Mouse (Mus musculus): ENCODE measurements around the gene Apbb2. TPM values are rescaled to one million over a fixed set of nuclear protein-coding genes. Genes with fewer than 3 reads are reported as not detected.

Apbb2 gene
- total RNA-seq, 2 experiments from 2014 or later = 69.4 to 79.6 TPM

DNA sequence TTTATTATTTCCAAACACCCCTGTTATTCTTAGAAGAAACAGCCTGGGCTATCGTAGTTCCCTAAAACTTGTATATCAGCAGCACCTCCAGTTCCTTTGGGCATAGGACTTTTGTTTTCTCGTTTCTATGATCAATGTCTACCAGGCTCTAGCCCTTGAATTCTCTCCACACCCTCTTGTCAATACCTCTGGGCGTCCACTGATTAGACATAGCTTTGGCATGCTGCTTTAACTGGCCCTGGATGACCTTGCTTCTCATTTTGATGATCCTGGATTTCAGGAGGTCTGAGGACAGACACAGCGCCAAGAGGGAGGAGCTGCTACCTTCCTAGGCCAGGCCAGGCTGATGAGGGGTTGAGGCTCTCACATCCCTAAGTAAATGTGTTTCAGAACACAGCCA lies 196.6 kb downstream of the Apbb2 start:
- DNase-seq (ENCODE audit: low spot score in 2 of 2) = no peak

DNA sequence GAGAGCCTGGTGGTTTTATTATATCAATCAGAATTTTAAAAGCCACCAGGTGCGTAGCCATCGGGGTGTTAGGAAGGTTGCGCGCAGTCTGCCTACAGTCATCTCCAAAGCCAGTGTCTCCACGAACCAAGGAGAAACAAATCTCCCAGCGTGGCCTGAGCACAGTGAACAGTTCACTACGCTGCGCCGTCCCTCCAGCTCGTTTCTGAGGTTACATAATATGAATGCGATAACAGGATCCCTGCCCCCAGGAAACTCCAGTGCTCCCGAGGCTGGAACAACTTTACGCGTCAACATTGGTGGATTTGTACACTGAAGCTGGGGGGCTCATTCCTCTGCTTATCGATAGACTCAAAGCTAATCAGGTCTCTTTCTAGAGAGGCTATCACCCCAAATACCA lies 197.4 kb downstream of the Apbb2 start:
- DNase-seq (ENCODE audit: low spot score in 2 of 2) = no peak

DNA sequence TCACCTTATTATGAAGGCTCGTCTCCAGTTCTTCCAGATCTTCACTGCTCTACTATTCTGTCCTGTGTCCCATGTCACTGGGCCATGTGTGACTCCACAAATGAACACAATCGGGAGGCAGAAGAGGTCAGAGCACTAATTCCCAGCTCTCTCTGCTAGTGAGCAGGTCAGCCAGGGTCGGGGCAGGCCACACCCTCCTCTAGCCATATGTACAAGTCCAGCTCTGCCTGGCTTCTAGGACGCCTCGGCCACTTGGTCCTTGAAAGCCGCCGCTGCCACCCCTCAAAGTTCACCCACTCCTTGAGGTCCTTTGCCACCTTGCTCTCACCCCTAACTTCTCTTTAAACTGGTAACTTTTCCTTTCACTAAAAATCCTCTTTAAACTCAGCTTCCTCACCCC lies 198.6 kb downstream of the Apbb2 start:
- no peak for DNase-seq (ENCODE audit: low spot score in 2 of 2)

DNA sequence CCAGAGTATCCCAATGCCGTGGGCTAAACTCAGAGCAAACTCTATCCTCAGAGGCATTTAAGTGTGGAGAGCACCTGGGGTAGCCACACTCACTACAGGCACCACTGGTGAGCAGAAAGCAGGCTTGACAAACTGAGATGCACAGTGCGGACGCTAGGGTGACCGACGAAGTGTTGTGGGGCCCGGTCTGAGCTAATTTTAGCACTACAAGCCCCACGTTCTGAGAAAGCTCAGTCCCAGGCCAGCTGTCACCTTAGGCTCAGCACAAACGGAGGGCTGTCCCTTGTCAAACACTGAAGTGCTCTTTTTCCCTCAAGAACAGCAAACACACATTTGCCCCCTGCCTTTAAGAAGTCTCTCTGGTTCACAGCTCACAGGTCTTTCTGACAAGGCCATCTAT lies 201.3 kb downstream of the Apbb2 start:
- DNase-seq (ENCODE audit: low spot score in 2 of 2) = no peak

DNA sequence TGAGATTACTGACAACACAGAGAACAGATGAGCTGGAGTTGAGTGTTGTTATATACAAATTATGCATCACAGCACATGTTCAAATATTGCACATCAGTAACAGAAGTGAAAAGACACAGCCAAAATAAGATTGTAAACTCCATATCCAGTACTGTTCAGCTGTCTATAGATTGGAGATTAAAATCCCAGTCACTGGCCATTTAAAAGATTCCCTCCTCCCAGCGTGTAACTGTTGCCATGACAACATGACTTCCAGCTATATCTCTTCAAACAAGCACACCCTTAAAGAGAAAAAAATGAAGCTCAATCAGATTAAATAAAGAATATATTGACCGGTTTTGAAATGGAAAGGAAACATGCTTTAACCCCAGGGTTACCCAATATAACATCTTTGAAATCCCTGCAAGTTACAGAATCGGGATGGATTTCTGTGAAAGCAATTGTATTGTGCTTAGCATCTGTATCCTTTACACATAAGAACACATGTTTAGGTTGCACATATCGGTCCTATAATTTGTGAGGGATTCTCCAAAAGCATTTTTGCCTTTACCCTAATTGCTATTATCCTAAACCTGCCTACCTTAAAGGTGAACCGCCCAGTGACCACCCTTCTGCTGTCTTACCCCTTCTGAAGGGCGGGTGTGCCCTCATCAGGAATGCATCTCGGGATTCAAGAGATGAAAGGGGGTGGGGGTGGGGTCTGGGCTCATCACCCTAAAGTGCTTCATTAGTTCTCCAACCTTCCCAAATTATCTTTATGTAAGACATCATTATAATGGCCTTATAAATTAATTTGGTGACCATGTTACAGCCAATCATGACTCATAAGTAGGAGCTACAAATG lies 202.7 kb downstream of the Apbb2 start:
- no peak for DNase-seq (ENCODE audit: low spot score in 2 of 2)

DNA sequence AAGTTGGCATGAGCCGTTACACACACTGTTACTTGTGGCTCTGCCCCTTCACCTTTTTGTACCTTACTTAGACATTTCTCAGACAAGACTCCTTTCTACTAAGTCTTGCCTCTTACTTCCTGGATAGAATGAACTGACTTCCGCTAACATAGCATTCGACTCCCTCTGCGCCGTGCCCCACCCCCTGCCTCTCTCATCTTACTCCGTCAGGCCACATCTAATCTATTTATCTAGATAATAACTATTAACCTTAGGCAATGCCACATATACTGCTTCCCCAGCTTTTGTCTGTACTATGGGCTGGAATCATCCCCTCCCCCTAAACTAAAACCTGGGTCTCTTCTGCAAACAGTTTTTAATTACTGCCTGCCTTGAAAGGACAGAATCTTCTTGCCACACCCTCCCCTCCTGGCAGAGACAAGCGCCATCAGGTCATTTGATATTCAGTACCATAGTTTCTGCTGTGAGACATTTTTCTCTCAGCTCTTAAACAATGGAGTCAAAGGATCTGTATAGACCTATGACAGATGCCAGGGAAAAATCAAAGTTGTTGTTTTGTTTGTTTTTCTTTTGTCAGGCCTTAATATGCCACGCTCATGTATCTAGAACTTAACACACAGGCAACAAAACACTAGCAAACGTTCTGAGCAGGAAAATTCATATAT lies 203.4 kb downstream of the Apbb2 start:
- no peak for DNase-seq (ENCODE audit: low spot score in 2 of 2)

DNA sequence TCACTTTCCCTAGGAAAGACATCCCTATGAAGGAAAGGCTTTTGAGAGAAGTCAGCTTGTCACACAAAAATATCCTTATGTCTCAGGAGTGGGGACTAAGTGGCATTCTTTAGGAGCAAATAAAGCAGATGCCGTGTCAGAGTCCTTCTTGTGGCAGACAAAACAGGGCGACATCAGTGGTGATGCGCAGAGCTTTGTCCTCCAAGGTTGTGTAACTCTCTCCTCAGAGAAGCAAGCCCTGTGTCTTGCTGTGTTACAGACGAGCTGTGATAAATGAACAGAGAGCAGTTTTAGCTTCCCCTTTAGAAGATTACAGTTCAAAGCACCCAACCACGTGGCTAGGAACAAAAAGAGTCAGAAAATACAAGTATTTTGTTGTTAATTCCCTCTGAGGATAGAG lies 205.2 kb downstream of the Apbb2 start:
- DNase-seq (ENCODE audit: low spot score in 2 of 2) = no peak

DNA sequence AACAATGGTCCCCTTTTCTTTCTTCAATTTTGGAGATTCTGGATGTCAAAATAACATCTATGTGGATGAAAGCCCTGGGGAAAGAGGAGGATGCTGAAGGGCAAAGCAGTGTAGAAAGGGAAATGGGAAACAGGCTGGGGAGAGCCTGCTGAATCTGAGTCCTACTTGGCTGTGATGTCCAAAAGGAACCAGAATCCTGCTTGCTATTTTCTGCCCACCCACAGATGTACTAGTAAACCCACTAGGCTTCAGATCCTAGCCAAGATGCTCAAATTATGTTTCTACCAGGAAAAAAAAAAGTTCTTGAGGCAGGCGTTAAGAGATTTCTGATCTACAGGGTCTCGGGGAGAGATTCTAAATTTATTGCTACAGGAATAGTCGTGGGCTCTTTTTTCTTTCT lies 205.8 kb downstream of the Apbb2 start:
- no peak for DNase-seq (ENCODE audit: low spot score in 2 of 2)

DNA sequence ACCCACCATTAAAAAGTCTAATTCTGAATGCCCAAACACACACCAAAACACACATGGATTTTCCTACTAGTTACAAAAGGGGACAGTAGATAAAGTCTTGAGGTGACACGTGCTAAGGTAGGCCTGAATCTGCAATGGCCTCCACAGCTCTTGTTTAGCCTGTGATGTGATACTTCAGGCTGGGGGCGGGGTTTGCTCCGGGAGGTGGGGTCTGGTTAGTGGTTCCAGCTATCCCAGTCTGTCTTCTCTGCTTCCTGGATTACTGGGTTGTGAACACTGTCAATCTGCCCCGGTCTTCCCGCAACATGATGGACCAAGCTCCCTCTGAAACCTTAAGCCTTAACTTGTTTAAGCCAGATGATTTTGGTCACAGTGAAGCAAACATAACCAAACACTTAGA lies 210.0 kb downstream of the Apbb2 start:
- DNase-seq (ENCODE audit: low spot score in 2 of 2) = no peak

DNA sequence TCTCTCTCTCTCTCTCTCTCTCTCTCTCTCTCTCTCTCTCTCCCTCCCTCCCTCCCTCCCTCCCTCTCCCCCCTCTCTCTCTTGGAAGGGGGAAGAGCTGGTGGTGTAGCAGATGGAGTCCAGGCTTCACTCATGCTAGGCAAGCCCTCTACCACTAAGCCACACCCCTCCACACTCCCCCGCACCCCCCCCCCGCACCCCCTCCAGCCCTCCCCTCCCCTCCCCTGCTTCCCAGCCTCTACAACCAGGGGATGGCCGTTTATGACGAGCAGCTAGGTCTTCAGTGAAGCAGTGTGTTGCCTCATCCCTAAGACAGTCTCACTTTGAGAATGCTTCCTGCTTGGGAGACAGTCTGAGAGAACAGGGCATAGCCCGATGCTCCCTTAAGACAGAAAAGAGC lies 210.6 kb downstream of the Apbb2 start:
- DNase-seq (ENCODE audit: low spot score in 2 of 2) = no peak

DNA sequence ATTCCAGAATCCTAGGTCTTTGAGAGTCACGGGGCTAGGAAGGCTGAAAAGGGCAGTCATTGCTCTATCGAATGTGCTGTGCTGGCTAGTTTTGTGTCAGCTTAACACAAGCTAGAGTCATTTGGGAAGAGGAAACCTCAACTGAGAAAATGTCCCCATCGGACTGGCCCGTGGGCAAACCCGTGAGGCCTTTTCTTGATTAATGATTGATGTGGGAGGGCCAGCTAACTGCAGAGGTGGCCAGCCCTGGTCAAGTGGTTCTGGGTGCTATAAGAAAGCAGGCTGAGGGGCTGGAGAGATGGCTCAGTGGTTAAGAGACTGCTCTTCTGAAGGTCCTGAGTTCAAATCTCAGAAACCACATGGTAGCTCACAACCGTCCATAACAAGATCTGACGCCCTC lies 212.2 kb downstream of the Apbb2 start:
- DNase-seq (ENCODE audit: low spot score in 2 of 2) = no peak

DNA sequence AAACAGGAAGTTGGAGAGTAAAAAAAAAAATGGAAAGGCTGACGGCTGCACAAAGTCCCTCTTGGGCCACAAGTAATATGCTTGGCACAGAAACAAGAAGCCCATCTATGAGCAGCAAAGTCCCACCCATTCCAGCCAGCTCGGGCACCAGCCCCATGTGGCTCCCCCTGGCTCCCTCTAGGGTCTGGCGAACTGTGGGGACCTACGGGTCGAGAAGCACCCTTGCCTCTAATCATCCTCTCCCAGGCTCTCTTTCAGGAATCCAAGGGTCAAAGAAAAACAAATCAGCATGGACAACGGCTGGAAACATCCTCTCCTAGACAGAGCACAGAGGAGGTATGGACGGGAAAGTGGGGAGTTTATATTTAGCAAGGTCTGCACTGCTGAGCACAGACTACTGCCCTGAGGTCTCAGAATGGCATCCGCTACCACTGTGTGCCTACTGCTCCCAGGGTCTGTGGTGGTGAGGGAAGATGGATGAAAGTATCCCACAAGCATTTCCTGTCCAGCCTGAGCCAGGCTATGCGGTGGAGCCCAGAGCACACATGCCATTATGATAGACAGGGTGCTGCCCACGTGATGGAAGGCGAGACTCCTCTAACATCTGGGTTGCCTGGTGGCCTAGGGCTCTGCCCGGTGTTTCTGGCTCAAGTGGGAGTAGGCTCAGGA lies 212.7 kb downstream of the Apbb2 start:
- no peak for DNase-seq (ENCODE audit: low spot score in 2 of 2)

DNA sequence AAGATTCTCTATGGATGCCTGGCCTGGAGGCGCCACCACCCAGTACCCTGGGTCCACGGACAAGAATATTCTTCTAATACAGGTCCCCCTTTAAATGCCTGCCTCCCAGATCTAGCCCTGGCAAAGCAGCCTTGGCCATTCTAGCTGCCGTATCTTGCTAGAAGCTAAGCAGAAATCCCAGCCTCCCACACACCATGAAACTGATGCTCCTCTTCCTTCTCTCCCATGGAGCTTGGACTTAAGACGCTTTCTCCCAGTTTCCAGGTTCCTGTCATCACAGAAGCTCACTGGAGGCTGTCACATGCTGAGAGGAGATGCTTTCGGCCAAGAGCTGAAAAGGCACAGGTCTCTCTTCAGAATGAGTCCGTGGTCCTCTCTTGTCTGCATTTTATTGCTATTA lies 213.3 kb downstream of the Apbb2 start:
- no peak for DNase-seq (ENCODE audit: low spot score in 2 of 2)

DNA sequence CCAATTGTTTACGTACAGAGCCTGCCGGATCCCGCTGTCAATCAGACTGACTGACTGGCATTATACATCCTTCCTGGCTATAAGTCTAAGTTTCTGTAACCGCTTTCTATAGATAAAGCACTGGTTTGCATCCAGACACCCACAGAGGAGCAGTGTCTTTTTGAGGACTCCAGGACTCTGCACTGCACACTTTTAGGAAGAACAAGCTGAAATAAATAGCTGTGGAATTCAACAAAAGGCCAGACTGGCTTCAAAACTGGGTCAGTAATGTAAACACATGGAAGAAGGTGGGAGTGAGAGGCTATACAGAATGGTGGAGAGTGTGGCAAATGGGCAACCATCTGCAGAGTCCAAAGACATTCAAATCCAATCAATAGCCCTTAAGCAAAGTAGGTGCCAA lies 218.0 kb downstream of the Apbb2 start:
- DNase-seq (ENCODE audit: low spot score in 2 of 2) = no peak

DNA sequence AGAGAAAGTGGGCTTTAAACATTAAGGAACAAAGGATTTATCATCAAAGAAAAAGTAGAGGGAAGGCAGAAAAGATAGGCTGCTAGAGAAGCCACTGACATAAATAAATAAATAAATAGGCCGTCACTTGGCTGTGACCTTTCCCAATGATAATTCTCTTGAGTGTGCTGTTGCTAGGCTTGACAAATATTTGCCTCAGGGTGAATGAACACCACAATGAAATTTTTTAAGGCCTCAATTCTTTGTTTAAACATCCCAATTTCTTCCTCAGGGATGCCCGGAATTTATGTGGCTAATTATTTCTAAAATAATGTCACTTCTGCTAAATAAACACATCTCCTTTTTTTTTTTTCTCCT lies 219.3 kb downstream of the Apbb2 start:
- no peak for DNase-seq (ENCODE audit: low spot score in 2 of 2)

DNA sequence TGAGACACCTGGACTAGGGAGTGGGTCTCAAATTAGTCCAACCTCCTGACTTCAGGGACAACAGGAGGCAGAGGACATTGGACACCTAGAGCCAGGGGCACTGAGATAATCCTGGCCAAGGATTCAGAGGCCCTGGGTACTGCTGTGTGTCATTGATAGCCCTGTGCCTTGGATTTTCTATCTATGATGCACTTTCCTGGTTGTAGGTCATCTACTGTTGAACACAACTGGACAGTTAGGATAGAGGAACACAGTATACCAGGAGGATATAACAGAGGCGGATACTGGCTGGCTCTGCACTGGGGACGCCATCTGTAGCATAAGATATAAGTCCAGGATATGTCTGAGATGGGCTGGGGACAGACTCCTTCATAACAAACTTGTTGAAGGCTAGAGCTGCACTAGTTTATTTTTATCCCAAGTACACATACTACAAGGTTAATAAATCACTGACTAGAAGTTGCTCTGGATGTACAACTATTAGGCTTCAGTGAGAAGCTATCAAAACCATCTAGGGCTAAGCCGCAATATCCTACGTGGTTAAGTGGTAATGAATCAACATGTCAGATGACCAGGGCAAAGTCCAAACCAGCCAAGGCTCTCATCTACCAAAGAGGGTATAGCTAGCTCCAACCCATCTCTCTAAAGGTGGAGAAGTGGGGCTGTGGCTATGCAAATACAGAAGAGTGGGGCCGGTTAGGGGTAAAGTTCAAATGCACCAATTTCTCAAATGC lies 219.9 kb downstream of the Apbb2 start:
- no peak for DNase-seq (ENCODE audit: low spot score in 2 of 2)

DNA sequence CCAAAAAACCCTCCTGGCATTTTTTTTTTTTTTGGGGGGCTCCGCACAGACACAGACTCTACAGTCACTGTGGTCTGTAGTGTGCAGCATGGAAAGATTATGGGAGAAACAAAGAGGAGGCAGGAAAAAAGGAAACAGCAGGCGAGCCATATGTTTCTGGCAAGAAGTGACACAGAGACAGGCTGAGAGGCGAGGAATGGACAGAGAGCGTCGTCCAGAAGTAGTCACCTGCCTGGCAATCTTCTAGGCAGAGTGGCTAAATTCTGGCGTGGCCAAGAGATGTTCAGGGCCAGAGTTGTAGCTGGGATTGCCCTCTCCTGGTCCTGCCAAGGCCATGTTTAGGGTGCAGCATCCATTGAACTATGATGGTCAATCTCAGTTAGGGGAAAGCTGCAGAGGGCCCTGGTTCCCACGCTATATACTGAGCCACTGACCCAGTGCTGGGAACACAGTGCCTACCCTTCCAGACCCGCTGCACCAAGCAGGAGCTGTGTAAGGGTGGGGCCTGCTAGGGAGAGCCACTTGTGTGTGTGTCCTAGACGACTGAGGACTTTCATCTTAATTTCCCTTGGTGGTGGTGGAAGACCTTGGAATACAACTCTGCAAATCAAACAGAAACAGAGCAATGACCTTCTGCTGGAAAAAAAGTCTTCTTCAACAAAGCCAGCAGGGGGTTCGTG lies 224.7 kb downstream of the Apbb2 start:
- no peak for DNase-seq (ENCODE audit: low spot score in 2 of 2)

DNA sequence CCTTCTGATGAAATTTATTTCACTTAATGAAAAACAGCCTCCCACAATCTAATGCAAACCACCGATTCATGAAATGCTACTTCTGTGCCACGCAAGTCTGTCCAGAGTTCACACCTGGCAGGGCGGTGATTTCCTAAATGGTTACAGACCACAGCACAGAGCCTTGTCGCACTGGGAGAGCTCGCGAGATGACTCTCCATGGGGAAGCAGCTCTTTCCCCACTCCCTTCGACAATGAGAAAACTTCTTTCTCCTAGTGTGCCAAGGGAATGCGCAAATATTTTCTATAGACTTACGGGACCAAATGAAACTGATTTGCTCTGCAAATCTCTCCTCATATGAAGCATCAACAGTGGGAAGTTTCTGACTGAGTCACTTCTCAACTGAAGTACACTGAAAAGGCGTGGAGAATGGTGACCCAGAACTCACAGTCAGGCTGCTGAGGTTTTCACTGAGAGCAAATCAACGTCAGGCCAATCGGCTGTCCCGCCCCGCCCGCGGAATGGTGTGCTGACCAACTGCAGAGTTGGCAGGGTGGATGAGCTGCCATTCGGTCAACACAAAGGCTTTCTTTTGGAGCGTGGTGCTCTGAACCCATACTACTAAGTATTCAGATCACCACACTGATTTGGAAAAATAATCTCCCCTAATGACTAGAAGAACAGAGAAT lies 225.6 kb downstream of the Apbb2 start:
- no peak for DNase-seq (ENCODE audit: low spot score in 2 of 2)

DNA sequence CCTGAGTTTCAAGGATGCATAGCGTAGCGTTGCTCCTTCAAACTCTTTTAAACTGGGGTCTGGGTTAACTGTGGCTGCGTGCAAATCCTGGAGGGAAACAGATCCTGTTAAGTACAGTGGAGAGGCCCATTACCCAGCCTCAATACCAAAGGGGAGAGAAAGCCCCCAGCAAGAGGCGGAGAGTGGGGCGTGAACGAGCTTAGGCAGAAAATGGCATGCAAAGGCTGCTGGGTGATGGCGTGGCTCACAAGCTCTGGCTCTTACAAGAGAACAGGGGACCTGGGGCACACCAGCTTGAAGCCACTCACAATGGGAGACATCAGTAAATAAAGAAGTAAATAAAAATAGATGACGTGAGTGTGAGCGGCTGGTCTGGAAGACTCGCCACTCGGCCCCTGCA lies 226.8 kb downstream of the Apbb2 start:
- no peak for DNase-seq (ENCODE audit: low spot score in 2 of 2)

DNA sequence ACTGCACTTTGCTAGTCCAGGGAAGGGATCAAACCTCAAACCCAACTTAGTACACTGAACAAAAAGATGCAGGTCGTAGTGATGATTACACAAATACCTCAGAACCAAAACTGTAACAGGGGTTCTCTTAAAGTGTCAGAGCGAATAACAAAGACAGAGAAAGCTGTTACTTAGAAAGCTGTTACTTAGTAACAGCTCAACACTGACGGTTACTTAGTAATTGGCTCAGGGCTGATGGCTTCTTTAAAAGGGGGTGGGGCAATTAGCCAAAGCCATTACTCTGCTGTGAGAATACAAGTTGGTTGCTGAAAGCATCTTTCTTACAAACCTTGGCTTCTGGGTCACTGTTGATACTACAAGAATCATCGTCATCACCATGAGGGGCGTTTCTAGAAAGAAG lies 227.3 kb downstream of the Apbb2 start:
- DNase-seq (ENCODE audit: low spot score in 2 of 2) = no peak

DNA sequence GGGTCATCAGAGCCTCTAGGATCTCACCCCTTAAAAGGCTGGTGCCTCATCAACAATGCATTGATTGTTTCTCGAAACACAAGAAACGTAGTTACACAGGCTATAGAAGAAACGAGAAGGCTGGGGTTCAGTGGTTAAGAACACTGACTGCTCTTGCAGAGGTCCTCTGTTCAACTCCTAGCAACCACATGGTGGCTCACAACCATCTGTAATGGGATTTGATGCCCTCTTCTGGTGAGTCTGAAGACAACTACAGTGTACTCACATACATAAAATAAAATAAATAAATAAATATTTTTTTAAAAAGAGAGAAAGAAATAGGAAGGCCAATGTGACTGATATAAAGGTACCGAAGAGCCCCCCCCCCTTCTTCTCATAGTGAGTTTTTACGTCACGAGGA lies 228.0 kb downstream of the Apbb2 start:
- no peak for DNase-seq (ENCODE audit: low spot score in 2 of 2)

All from adrenal gland, postnatal 4 days (tissue).